Mouse (Mus musculus): ENCODE results near the gene Gm4450. TPM values are rescaled to one million over a fixed set of nuclear protein-coding genes. Genes with fewer than 3 reads are reported as not detected.
"Not testable (repeated sequence)": the region's sequence is repeated elsewhere in the genome, so short reads cannot be mapped to it uniquely, and the experiment has no call there.

Gm4450 gene
- polyA plus RNA-seq, 1 experiment from 2014 or later = not detected

- Histone ChIP-seq H3K36me3 (no peaks in the 10 kb centered on the region), H3K4me1 (peaks cover 48% of the 10 kb centered on the region), H3K27ac (peak overlapping the region; percentile 51), H3K4me2 (peak overlapping the region; percentile 21; the same call in 1 of the 2 replicates), H3K27me3 (no peaks in the 10 kb centered on the region), H3K9ac (no peak overlapping the region), H3K9me3 (no peaks in the 10 kb centered on the region), H3K4me3 (no peak overlapping the region)
- ATAC-seq (ENCODE audit: borderline replicate concordance, extremely low read depth, low FRiP score, low TSS enrichment) = no peak
- WGBS = 66% methylated on average over 5 of the region's 5 CpGs
These were observed 40.3 kb downstream of the Gm4450 start for GRCm38 (mm10) chr3:98416426-98417250.

GRCm38 (mm10) chr3:98414296-98414695 lies 42.6 kb downstream of the Gm4450 start:
- Histone ChIP-seq H3K27me3 (no peaks in the 10 kb centered on the region), H3K4me1 (peaks cover 48% of the 10 kb centered on the region), H3K36me3 (no peaks in the 10 kb centered on the region), H3K4me2 (no peak overlapping the region), H3K9ac (no peak overlapping the region), H3K9me3 (no peaks in the 10 kb centered on the region), H3K4me3 (no peak overlapping the region), H3K27ac (peak overlapping the region; percentile 87)
- 36% methylated on average over 3 of the region's 3 CpGs for WGBS
- ATAC-seq (ENCODE audit: borderline replicate concordance, extremely low read depth, low FRiP score, low TSS enrichment) = peak; percentile 69; the same call in 1 of the 2 replicates

- Histone ChIP-seq H3K27ac (no peak overlapping the region), H3K4me2 (no peak overlapping the region), H3K4me3 (no peak overlapping the region), H3K9ac (no peak overlapping the region), H3K4me1 (peaks cover 44% of the 10 kb centered on the region), H3K27me3 (no peaks in the 10 kb centered on the region), H3K36me3 (no peaks in the 10 kb centered on the region), H3K9me3 (no peaks in the 10 kb centered on the region)
- ATAC-seq (ENCODE audit: borderline replicate concordance, extremely low read depth, low FRiP score, low TSS enrichment) = no peak
- WGBS = 50% methylated on average over 2 of the region's 2 CpGs
These were observed 43.2 kb downstream of the Gm4450 start for GRCm38 (mm10) chr3:98413733-98414132.

- H3K4me3 ChIP-seq, H3K27me3 ChIP-seq, H3K27ac ChIP-seq, H3K4me2 ChIP-seq, H3K36me3 ChIP-seq, H3K9me3 ChIP-seq, H3K9ac ChIP-seq: not testable (repeated sequence)
- ATAC-seq (ENCODE audit: borderline replicate concordance, extremely low read depth, low FRiP score, low TSS enrichment) = peak; percentile 78
- peaks cover 21% of the 10 kb centered on the region for H3K4me1 ChIP-seq
- 66% methylated on average over 16 of the region's 27 CpGs for WGBS
These were observed 46.0 kb downstream of the Gm4450 start for GRCm38 (mm10) chr3:98410619-98411580.

GRCm38 (mm10) chr3:98407261-98407780 lies 49.6 kb downstream of the Gm4450 start:
- H3K4me1 ChIP-seq; H3K27ac ChIP-seq; ATAC-seq (ENCODE audit: borderline replicate concordance, extremely low read depth, low FRiP score, low TSS enrichment); H3K9me3 ChIP-seq; H3K36me3 ChIP-seq; H3K9ac ChIP-seq; H3K27me3 ChIP-seq; H3K4me3 ChIP-seq; H3K4me2 ChIP-seq: not testable (repeated sequence)
- WGBS = 52% methylated on average over 5 of the region's 5 CpGs

GRCm38 (mm10) chr3:98406569-98407144 lies 50.3 kb downstream of the Gm4450 start:
- H3K4me3 ChIP-seq; ATAC-seq (ENCODE audit: borderline replicate concordance, extremely low read depth, low FRiP score, low TSS enrichment); H3K9me3 ChIP-seq; H3K36me3 ChIP-seq; H3K4me2 ChIP-seq; H3K4me1 ChIP-seq; H3K27ac ChIP-seq; H3K9ac ChIP-seq; H3K27me3 ChIP-seq: not testable (repeated sequence)
- WGBS = 66% methylated on average over 12 of the region's 12 CpGs

GRCm38 (mm10) chr3:98405877-98406276 lies 51.0 kb downstream of the Gm4450 start:
- H3K9me3 ChIP-seq; H3K4me1 ChIP-seq; H3K4me3 ChIP-seq; H3K27me3 ChIP-seq; ATAC-seq (ENCODE audit: borderline replicate concordance, extremely low read depth, low FRiP score, low TSS enrichment); H3K36me3 ChIP-seq; H3K9ac ChIP-seq; H3K4me2 ChIP-seq; H3K27ac ChIP-seq: not testable (repeated sequence)
- 97% methylated on average over 6 of the region's 6 CpGs for WGBS

- H3K27ac ChIP-seq; H3K9me3 ChIP-seq; H3K4me1 ChIP-seq; H3K9ac ChIP-seq; H3K4me3 ChIP-seq; ATAC-seq (ENCODE audit: borderline replicate concordance, extremely low read depth, low FRiP score, low TSS enrichment); H3K36me3 ChIP-seq; H3K4me2 ChIP-seq; H3K27me3 ChIP-seq: not testable (repeated sequence)
- 89% methylated on average over 9 of the region's 9 CpGs for WGBS
These were observed 52.5 kb downstream of the Gm4450 start for GRCm38 (mm10) chr3:98404268-98404895.

Other genes with a start within 250 kb of the Gm4450 start
- not detected in 2 replicates for gene Reg4, start 235.0 kb downstream of the Gm4450 start, polyA plus RNA-seq (2015; fragmentation: Nextera tagmentation; extraction: Ambion mirVana)
- gene Hmgcs2, start 176.7 kb downstream of the Gm4450 start, polyA plus RNA-seq (2015; fragmentation: Nextera tagmentation; extraction: Ambion mirVana) = 4.2 and 4.4 TPM in 2 replicates
- 202 and 209 TPM in 2 replicates for gene Phgdh, start 117.1 kb downstream of the Gm4450 start, polyA plus RNA-seq (2015; fragmentation: Nextera tagmentation; extraction: Ambion mirVana)
- gene Zfp697, start 74.7 kb downstream of the Gm4450 start, polyA plus RNA-seq (2015; fragmentation: Nextera tagmentation; extraction: Ambion mirVana) = 7.9 and 8.0 TPM in 2 replicates
- 0.11 TPM in 1 of 2 replicates, not detected in the other for gene Hsd3b4, start 53.4 kb upstream of the Gm4450 start, polyA plus RNA-seq (2015; fragmentation: Nextera tagmentation; extraction: Ambion mirVana)
- 0.11 TPM in 1 of 2 replicates, not detected in the other for gene Gm10681, start 131.7 kb upstream of the Gm4450 start, polyA plus RNA-seq (2015; fragmentation: Nextera tagmentation; extraction: Ambion mirVana)
- gene Hsd3b5, start 173.1 kb upstream of the Gm4450 start, polyA plus RNA-seq (2015; fragmentation: Nextera tagmentation; extraction: Ambion mirVana) = not detected in 2 replicates

All from lung, embryonic 15.5 days (tissue).